Mouse (Mus musculus) liver, embryonic 14.5 days (tissue): ENCODE measurements around the gene Olfr1012.

Experiments
- CTCF ChIP-seq: IDR thresholded peaks from 2 replicates; pipeline ENCODE4 v1.5.1; 2016; ENCODE audit warnings: antibody characterized with exemption, low read depth, control low read depth
- EP300 ChIP-seq: IDR thresholded peaks from 2 replicates; pipeline ENCODE4 v1.6.1; 2016; ENCODE audit warnings: antibody characterized with exemption, low read depth

DNA sequence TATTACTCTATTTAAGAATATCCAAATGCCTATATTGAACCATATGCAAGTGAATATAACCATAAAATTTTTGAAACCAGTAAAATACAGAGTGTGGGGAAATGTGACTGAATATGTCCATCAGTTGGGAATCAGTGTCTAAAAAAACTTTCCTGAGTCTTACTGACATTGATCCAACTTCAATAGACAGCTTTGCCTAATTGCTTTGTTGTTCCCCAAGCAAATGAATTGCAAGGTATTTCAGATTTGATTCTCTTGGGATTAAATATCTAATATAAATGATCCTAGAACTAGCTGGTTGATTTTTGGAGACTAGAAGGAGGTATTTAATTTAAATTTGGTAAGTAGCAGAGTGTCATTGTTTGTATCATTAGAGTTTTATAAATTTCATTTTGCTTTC is 9.8 kb upstream of the Olfr1012 start, which contains the start of gene Olfr1014:
- TF ChIP-seq CTCF (no peak), EP300 (no peak)
